Mouse (Mus musculus): Measurements from ENCODE around the gene Pigo. TPM values are rescaled to one million over a fixed set of nuclear protein-coding genes. Genes with fewer than 3 reads are reported as not detected.
A peak's percentile ranks its signal among the peaks of the same experiment; 100 is the strongest.

Pigo gene
- polyA plus RNA-seq, 1 experiment from 2014 or later = 15.8 TPM

- Histone ChIP-seq H3K9me3 (replicated peaks) (no peaks in the 10 kb centered on the region), H3K4me1 (replicated peaks) (peaks cover 10% of the 10 kb centered on the region), H3K9ac (no peak overlapping the region), H3K36me3 (peaks cover 71% of the 10 kb centered on the region), H3K4me3 (no peak overlapping the region), H3K27ac (ENCODE audit: poor library complexity, severe bottlenecking) (no peak overlapping the region), H3K27me3 (replicated peaks) (no peaks in the 10 kb centered on the region), H3K4me2 (no peak overlapping the region)
- 84% methylated on average over 16 of the region's 16 CpGs for WGBS
- ATAC-seq (ENCODE audit: insufficient number of reproducible peaks, low FRiP score) = no peak
Measured at GRCm38 (mm10) chr4:43020876-43021275, 4.7 kb downstream of the Pigo start.

- Histone ChIP-seq H3K27me3 (replicated peaks) (no peaks in the 10 kb centered on the region), H3K4me1 (replicated peaks) (peaks cover 6% of the 10 kb centered on the region), H3K36me3 (peaks cover 71% of the 10 kb centered on the region), H3K9me3 (replicated peaks) (no peaks in the 10 kb centered on the region), H3K4me3 (no peak overlapping the region), H3K27ac (ENCODE audit: poor library complexity, severe bottlenecking) (no peak overlapping the region), H3K9ac (no peak overlapping the region), H3K4me2 (no peak overlapping the region)
- no peak for ATAC-seq (ENCODE audit: insufficient number of reproducible peaks, low FRiP score)
- WGBS = 85% methylated on average over 23 of the region's 23 CpGs
Measured at GRCm38 (mm10) chr4:43019641-43020465, 5.8 kb downstream of the Pigo start.

GRCm38 (mm10) chr4:43019176-43019575 lies 6.4 kb downstream of the Pigo start:
- H3K4me3 ChIP-seq = no peak overlapping the region
- peaks cover 71% of the 10 kb centered on the region for H3K36me3 ChIP-seq
- H3K4me1 ChIP-seq (replicated peaks) = no peaks in the 10 kb centered on the region
- no peaks in the 10 kb centered on the region for H3K27me3 ChIP-seq (replicated peaks)
- no peak for ATAC-seq (ENCODE audit: insufficient number of reproducible peaks, low FRiP score)
- no peaks in the 10 kb centered on the region for H3K9me3 ChIP-seq (replicated peaks)
- no peak overlapping the region for H3K9ac ChIP-seq
- no peak overlapping the region for H3K27ac ChIP-seq (ENCODE audit: poor library complexity, severe bottlenecking)
- H3K4me2 ChIP-seq = no peak overlapping the region
- 94% methylated on average over 10 of the region's 10 CpGs for WGBS

- no peak overlapping the region for H3K4me3 ChIP-seq
- WGBS = 92% methylated on average over 4 of the region's 4 CpGs
- no peak overlapping the region for H3K27ac ChIP-seq (ENCODE audit: poor library complexity, severe bottlenecking)
- H3K36me3 ChIP-seq = peaks cover 65% of the 10 kb centered on the region
- no peaks in the 10 kb centered on the region for H3K27me3 ChIP-seq (replicated peaks)
- no peaks in the 10 kb centered on the region for H3K9me3 ChIP-seq (replicated peaks)
- H3K4me1 ChIP-seq (replicated peaks) = peaks cover 7% of the 10 kb centered on the region; the same call in 1 of the 2 replicates
- ATAC-seq (ENCODE audit: insufficient number of reproducible peaks, low FRiP score) = no peak
- H3K9ac ChIP-seq = no peak overlapping the region
- H3K4me2 ChIP-seq = no peak overlapping the region
Measured at GRCm38 (mm10) chr4:43018156-43018555, 7.5 kb downstream of the Pigo start.

GRCm38 (mm10) chr4:43012091-43012490 lies 13.5 kb downstream of the Pigo start:
- H3K27ac ChIP-seq (ENCODE audit: poor library complexity, severe bottlenecking) = no peak overlapping the region
- no peak overlapping the region for H3K4me3 ChIP-seq
- H3K4me2 ChIP-seq = no peak overlapping the region
- no peaks in the 10 kb centered on the region for H3K9me3 ChIP-seq (replicated peaks)
- peaks cover 9% of the 10 kb centered on the region for H3K36me3 ChIP-seq
- no peaks in the 10 kb centered on the region for H3K27me3 ChIP-seq (replicated peaks)
- peaks cover 18% of the 10 kb centered on the region for H3K4me1 ChIP-seq (replicated peaks)
- 84% methylated on average over 1 of the region's 1 CpGs for WGBS
- no peak overlapping the region for H3K9ac ChIP-seq
- no peak for ATAC-seq (ENCODE audit: insufficient number of reproducible peaks, low FRiP score)

- ATAC-seq (ENCODE audit: insufficient number of reproducible peaks, low FRiP score) = peak; percentile 89
- under 1% methylated on average over 37 of the region's 37 CpGs for WGBS
- Histone ChIP-seq H3K9me3 (replicated peaks) (no peaks in the 10 kb centered on the region), H3K9ac (peak within 1 kb of the TSS; percentile 76), H3K27me3 (replicated peaks) (no peaks in the 10 kb centered on the region), H3K4me3 (peak within 1 kb of the TSS; percentile 90), H3K4me2 (peak within 1 kb of the TSS; percentile 82), H3K27ac (ENCODE audit: poor library complexity, severe bottlenecking) (peak within 1 kb of the TSS; percentile 76), H3K36me3 (peaks cover 8% of the 10 kb centered on the region; the same call in 1 of the 2 replicates), H3K4me1 (replicated peaks) (peaks cover 18% of the 10 kb centered on the region)
Measured at GRCm38 (mm10) chr4:43010161-43011038, 15.2 kb downstream of the Pigo start, which contains the start of gene Fancg. TSS of gene Fancg (minus strand) at chr4:43010506.

GRCm38 (mm10) chr4:43005765-43006164 lies 19.9 kb downstream of the Pigo start:
- no peak overlapping the region for H3K4me2 ChIP-seq
- no peak for ATAC-seq (ENCODE audit: insufficient number of reproducible peaks, low FRiP score)
- H3K4me1 ChIP-seq (replicated peaks) = peaks cover 10% of the 10 kb centered on the region
- no peaks in the 10 kb centered on the region for H3K9me3 ChIP-seq (replicated peaks)
- H3K4me3 ChIP-seq = no peak overlapping the region
- peaks cover 20% of the 10 kb centered on the region; the same call in 1 of the 2 replicates for H3K36me3 ChIP-seq
- no peaks in the 10 kb centered on the region for H3K27me3 ChIP-seq (replicated peaks)
- H3K27ac ChIP-seq (ENCODE audit: poor library complexity, severe bottlenecking) = no peak overlapping the region
- H3K9ac ChIP-seq = no peak overlapping the region
- 54% methylated on average over 2 of the region's 2 CpGs for WGBS

GRCm38 (mm10) chr4:43004951-43005350 lies 20.7 kb downstream of the Pigo start:
- Histone ChIP-seq H3K27ac (ENCODE audit: poor library complexity, severe bottlenecking) (no peak overlapping the region), H3K4me1 (replicated peaks) (peaks cover 10% of the 10 kb centered on the region), H3K9ac (no peak overlapping the region), H3K4me3 (no peak overlapping the region), H3K36me3 (peaks cover 20% of the 10 kb centered on the region; the same call in 1 of the 2 replicates), H3K4me2 (no peak overlapping the region), H3K27me3 (replicated peaks) (no peaks in the 10 kb centered on the region), H3K9me3 (replicated peaks) (no peaks in the 10 kb centered on the region)
- whole genome bisulfite sequencing = 95% methylated on average over 3 of the region's 3 CpGs
- no peak for ATAC-seq (ENCODE audit: insufficient number of reproducible peaks, low FRiP score)

GRCm38 (mm10) chr4:43002756-43003439 lies 22.7 kb downstream of the Pigo start:
- Histone ChIP-seq H3K27me3 (replicated peaks) (no peaks in the 10 kb centered on the region), H3K36me3 (peaks cover 20% of the 10 kb centered on the region; the same call in 1 of the 2 replicates), H3K4me1 (replicated peaks) (peaks cover 9% of the 10 kb centered on the region), H3K9ac (no peak overlapping the region), H3K4me2 (no peak overlapping the region), H3K9me3 (replicated peaks) (no peaks in the 10 kb centered on the region), H3K4me3 (no peak overlapping the region), H3K27ac (ENCODE audit: poor library complexity, severe bottlenecking) (no peak overlapping the region)
- no peak for ATAC-seq (ENCODE audit: insufficient number of reproducible peaks, low FRiP score)
- WGBS = 75% methylated on average over 12 of the region's 12 CpGs

- peaks cover 20% of the 10 kb centered on the region for H3K4me1 ChIP-seq (replicated peaks)
- 77% methylated on average over 2 of the region's 2 CpGs for WGBS
- no peaks in the 10 kb centered on the region for H3K9me3 ChIP-seq (replicated peaks)
Measured at GRCm38 (mm10) chr4:43001272-43001671, 24.3 kb downstream of the Pigo start.

More at GRCm38 (mm10) chr4:43001272-43001671, 24.3 kb downstream of the Pigo start:
- H3K36me3 ChIP-seq = peaks cover 12% of the 10 kb centered on the region; the same call in 1 of the 2 replicates
- H3K4me3 ChIP-seq = no peak overlapping the region
- ATAC-seq (ENCODE audit: insufficient number of reproducible peaks, low FRiP score) = no peak
- H3K27me3 ChIP-seq (replicated peaks) = no peaks in the 10 kb centered on the region
- H3K27ac ChIP-seq (ENCODE audit: poor library complexity, severe bottlenecking) = no peak overlapping the region
- H3K9ac ChIP-seq = no peak overlapping the region
- no peak overlapping the region for H3K4me2 ChIP-seq
